Mouse (Mus musculus) intestine, embryonic 16.5 days (tissue): Measurements from ENCODE around the gene Mvd. TPM values are rescaled to one million over a fixed set of nuclear protein-coding genes. Genes with fewer than 3 reads are reported as not detected.

Experiments used
- ATAC-seq: fragments of 200-750 bp; cut with Nextera tagmentation; 2 replicates; pipeline ENCODE4 v1.8.0; 2017; ENCODE audit warnings: moderate TSS enrichment, moderate library complexity
- H3K27ac ChIP-seq: fragments of 300-500 bp; sonication (generic); 2 replicates; pipeline ENCODE4 v1.5.1; 2014; ENCODE audit warnings: mild to moderate bottlenecking, low read length
- H3K27me3 ChIP-seq: fragments of 300-500 bp; sonication (generic); replicated peaks from 2 replicates; pipeline ENCODE4 v1.6.1; 2014; ENCODE audit warnings: low read length, control low read depth, mixed read lengths; ENCODE audit not compliant: control insufficient read depth, insufficient read depth
- H3K36me3 ChIP-seq: fragments of 300-500 bp; sonication (generic); 2 replicates; pipeline ENCODE4 v1.6.1; 2014; ENCODE audit warnings: low read length, control low read depth; ENCODE audit not compliant: control insufficient read depth, insufficient read depth
- H3K4me1 ChIP-seq: fragments of 300-500 bp; sonication (generic); 2 replicates; pipeline ENCODE4 v1.6.1; 2014; ENCODE audit warnings: low read length, control low read depth, mixed read lengths; ENCODE audit not compliant: control insufficient read depth, insufficient read depth
- H3K4me2 ChIP-seq: fragments of 300-500 bp; sonication (generic); 2 replicates; pipeline ENCODE4 v1.6.1; 2014; ENCODE audit warnings: low read depth, low read length, control low read depth
- H3K4me3 ChIP-seq: fragments of 300-500 bp; sonication (generic); 2 replicates; pipeline ENCODE4 v1.5.1; 2014; ENCODE audit warnings: mild to moderate bottlenecking, low read length
- H3K9ac ChIP-seq: fragments of 300-500 bp; sonication (generic); 2 replicates; pipeline ENCODE4 v1.6.1; 2014; ENCODE audit warnings: low read depth, low read length
- H3K9me3 ChIP-seq: fragments of 300-500 bp; sonication (generic); 2 replicates; pipeline ENCODE4 v1.6.1; 2016; ENCODE audit warnings: low read length, control low read depth; ENCODE audit not compliant: control insufficient read depth
- WGBS: fragments of 180-500 bp; shearing (Covaris S2); extraction: QIAGEN DNeasy Blood & Tissue Kit; methylation state at CpG from one replicate; pipeline ENCODE4 v1.1.7; 2014; 5-methylcytosine and 5-hydroxymethylcytosine counted together
- polyA plus RNA-seq: library from polyadenylated mRNA; unstranded; fragments of >200 nt; fragmentation: Nextera tagmentation; extraction: Ambion mirVana; gene quantifications from 2 replicates; pipeline ENCODE4 v1.2.1, GENCODE M21; 2015

The Mvd gene
- 80.4 and 81.7 TPM in 2 replicates for polyA plus RNA-seq

GRCm38 (mm10) chr8:122443262-122444006 is at the start of gene Mvd:
Gene Mvd (minus strand): TSS chr8:122443422.
- H3K36me3 ChIP-seq = peaks cover 7% of the 10 kb centered on the region
- WGBS = under 1% methylated on average over 47 of the region's 47 CpGs
- peaks cover 26% of the 10 kb centered on the region for H3K4me1 ChIP-seq
- no peaks in the 10 kb centered on the region for H3K9me3 ChIP-seq
- peak within 1 kb of the TSS; percentile 93 for H3K4me2 ChIP-seq
- H3K27me3 ChIP-seq = no peaks in the 10 kb centered on the region
- ATAC-seq = peak; percentile 98
- peak within 1 kb of the TSS; percentile 98 for H3K27ac ChIP-seq
- H3K4me3 ChIP-seq = peak within 1 kb of the TSS; percentile 85
- H3K9ac ChIP-seq = peak within 1 kb of the TSS; percentile 82

GRCm38 (mm10) chr8:122488387-122488786 is 45.2 kb upstream of the Mvd start:
- 91% methylated on average over 9 of the region's 9 CpGs for WGBS
- Histone ChIP-seq H3K9ac (no peak overlapping the region), H3K36me3 (peaks cover 33% of the 10 kb centered on the region), H3K27ac (no peak overlapping the region), H3K4me2 (no peak overlapping the region), H3K4me3 (no peak overlapping the region), H3K4me1 (no peaks in the 10 kb centered on the region), H3K27me3 (no peaks in the 10 kb centered on the region), H3K9me3 (no peaks in the 10 kb centered on the region)
- no peak for ATAC-seq

GRCm38 (mm10) chr8:122484831-122485230 is 41.6 kb upstream of the Mvd start:
- Histone ChIP-seq H3K4me2 (no peak overlapping the region), H3K4me3 (no peak overlapping the region), H3K9me3 (no peaks in the 10 kb centered on the region), H3K9ac (no peak overlapping the region), H3K27me3 (no peaks in the 10 kb centered on the region), H3K27ac (no peak overlapping the region), H3K4me1 (no peaks in the 10 kb centered on the region), H3K36me3 (peaks cover 41% of the 10 kb centered on the region)
- WGBS = 78% methylated on average over 12 of the region's 12 CpGs
- no peak for ATAC-seq

- Histone ChIP-seq H3K4me2 (no peak overlapping the region), H3K4me3 (no peak overlapping the region), H3K9ac (no peak overlapping the region), H3K9me3 (no peaks in the 10 kb centered on the region), H3K27me3 (no peaks in the 10 kb centered on the region), H3K4me1 (no peaks in the 10 kb centered on the region), H3K27ac (no peak overlapping the region), H3K36me3 (peaks cover 48% of the 10 kb centered on the region)
- 95% methylated on average over 7 of the region's 7 CpGs for WGBS
- ATAC-seq = no peak
Measured at GRCm38 (mm10) chr8:122483877-122484276, 40.7 kb upstream of the Mvd start.

GRCm38 (mm10) chr8:122482448-122482847 is 39.2 kb upstream of the Mvd start:
- no peak for ATAC-seq
- Histone ChIP-seq H3K9me3 (no peaks in the 10 kb centered on the region), H3K27ac (no peak overlapping the region), H3K4me2 (no peak overlapping the region), H3K4me3 (no peak overlapping the region), H3K36me3 (peaks cover 43% of the 10 kb centered on the region), H3K27me3 (no peaks in the 10 kb centered on the region), H3K4me1 (no peaks in the 10 kb centered on the region), H3K9ac (no peak overlapping the region)
- WGBS = 92% methylated on average over 8 of the region's 8 CpGs

GRCm38 (mm10) chr8:122475580-122476320 is 32.5 kb upstream of the Mvd start, which contains the start of the genes Rnf166 and Ctu2:
Gene Rnf166 (minus strand): TSS chr8:122476064.
Gene Ctu2 (plus strand): TSS chr8:122476143.
- Histone ChIP-seq H3K27me3 (no peaks in the 10 kb centered on the region), H3K9me3 (no peaks in the 10 kb centered on the region), H3K27ac (peak within 1 kb of the TSS; percentile 68), H3K4me3 (peak within 1 kb of the TSS; percentile 98), H3K4me2 (peak within 1 kb of the TSS; percentile 85), H3K4me1 (peaks cover 18% of the 10 kb centered on the region), H3K9ac (peak within 1 kb of the TSS; percentile 94), H3K36me3 (peaks cover 11% of the 10 kb centered on the region)
- WGBS = under 1% methylated on average over 100 of the region's 103 CpGs
- ATAC-seq = peak; percentile 93

GRCm38 (mm10) chr8:122474951-122475560 is 31.8 kb upstream of the Mvd start:
- H3K36me3 ChIP-seq = peaks cover 11% of the 10 kb centered on the region
- ATAC-seq = peak; percentile 8; the same call in 1 of the 2 replicates
- H3K27me3 ChIP-seq = no peaks in the 10 kb centered on the region
- peak overlapping the region; percentile 98 for H3K4me3 ChIP-seq
- peaks cover 18% of the 10 kb centered on the region for H3K4me1 ChIP-seq
- no peaks in the 10 kb centered on the region for H3K9me3 ChIP-seq
- H3K27ac ChIP-seq = peak overlapping the region; percentile 68
- H3K9ac ChIP-seq = peak overlapping the region; percentile 94
- 7% methylated on average over 16 of the region's 16 CpGs for WGBS
- H3K4me2 ChIP-seq = peak overlapping the region; percentile 85

- no peaks in the 10 kb centered on the region for H3K9me3 ChIP-seq
- 84% methylated on average over 8 of the region's 8 CpGs for WGBS
- H3K4me2 ChIP-seq = no peak overlapping the region
- no peak overlapping the region for H3K4me3 ChIP-seq
- H3K27me3 ChIP-seq = no peaks in the 10 kb centered on the region
- ATAC-seq = no peak
- H3K4me1 ChIP-seq = peaks cover 18% of the 10 kb centered on the region
- H3K36me3 ChIP-seq = peaks cover 2% of the 10 kb centered on the region; the same call in 1 of the 2 replicates
- no peak overlapping the region for H3K9ac ChIP-seq
- H3K27ac ChIP-seq = no peak overlapping the region; the same call in 1 of the 2 replicates
Measured at GRCm38 (mm10) chr8:122473911-122474421, 30.7 kb upstream of the Mvd start.

GRCm38 (mm10) chr8:122470691-122471090 is 27.5 kb upstream of the Mvd start:
- Histone ChIP-seq H3K9ac (no peak overlapping the region), H3K36me3 (peaks cover 9% of the 10 kb centered on the region; the same call in 1 of the 2 replicates), H3K4me1 (peaks cover 9% of the 10 kb centered on the region), H3K27me3 (no peaks in the 10 kb centered on the region), H3K27ac (no peak overlapping the region), H3K4me2 (no peak overlapping the region), H3K4me3 (no peak overlapping the region), H3K9me3 (no peaks in the 10 kb centered on the region)
- 80% methylated on average over 5 of the region's 5 CpGs for whole genome bisulfite sequencing
- no peak for ATAC-seq
